Mouse (Mus musculus): ENCODE data around the gene Pafah1b1. TPM values are rescaled to one million over a fixed set of nuclear protein-coding genes. Genes with fewer than 3 reads are reported as not detected.

Pafah1b1 gene
- polyA plus RNA-seq, 2 experiments = 57.6 to 68.1 TPM

DNA sequence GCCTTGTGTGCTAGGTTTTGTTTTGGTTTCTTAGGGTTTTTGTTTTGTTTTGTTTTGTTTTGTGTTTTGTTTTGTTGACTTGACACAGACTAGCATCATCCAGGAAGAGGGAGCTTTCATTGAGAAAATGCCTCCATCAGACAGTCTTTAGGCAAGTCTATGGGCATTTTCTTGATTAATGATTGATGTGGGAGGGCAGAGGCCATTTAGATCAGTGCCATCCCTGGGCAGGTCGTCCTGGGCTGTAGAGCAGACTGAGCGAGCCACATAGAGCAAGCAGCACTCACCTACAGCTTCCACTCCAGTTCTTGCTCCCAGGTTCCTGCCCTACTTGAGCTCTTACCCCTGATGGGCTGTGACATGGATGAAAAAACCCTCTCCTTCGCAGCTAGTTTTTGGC is 13.4 kb upstream of the Pafah1b1 start:
- TF ChIP-seq POLR2A (IDR thresholded peaks at IDR 0.05; ENCODE audit: borderline replicate concordance, extremely low read depth, insufficient read depth, insufficient read length) = no peak
- Histone ChIP-seq H3K9me3 (ENCODE audit: control insufficient read depth, low read length) (no peaks in the 10 kb centered on the region), H3K27me3 (ENCODE audit: control insufficient read depth, insufficient read depth, low read length) (no peaks in the 10 kb centered on the region), H3K36me3 (ENCODE audit: control insufficient read depth, insufficient read depth, low read length) (no peaks in the 10 kb centered on the region), H3K4me2 (replicated peaks; ENCODE audit: low read depth, low read length, severe bottlenecking) (no peak overlapping the region), H3K9ac (ENCODE audit: low read depth, low read length, severe bottlenecking) (no peak overlapping the region), H3K27ac (replicated peaks; ENCODE audit: low read depth, low read length) (no peak overlapping the region), H3K4me3 (replicated peaks; ENCODE audit: low read length) (no peak overlapping the region), H3K4me1 (ENCODE audit: control insufficient read depth, insufficient read depth, low read length) (no peaks in the 10 kb centered on the region)
- DNase-seq (ENCODE audit: low spot score) = no peak
- WGBS = 63% methylated on average over 3 of the region's 3 CpGs
- ATAC-seq (ENCODE audit: low FRiP score, low read depth) = no peak

DNA sequence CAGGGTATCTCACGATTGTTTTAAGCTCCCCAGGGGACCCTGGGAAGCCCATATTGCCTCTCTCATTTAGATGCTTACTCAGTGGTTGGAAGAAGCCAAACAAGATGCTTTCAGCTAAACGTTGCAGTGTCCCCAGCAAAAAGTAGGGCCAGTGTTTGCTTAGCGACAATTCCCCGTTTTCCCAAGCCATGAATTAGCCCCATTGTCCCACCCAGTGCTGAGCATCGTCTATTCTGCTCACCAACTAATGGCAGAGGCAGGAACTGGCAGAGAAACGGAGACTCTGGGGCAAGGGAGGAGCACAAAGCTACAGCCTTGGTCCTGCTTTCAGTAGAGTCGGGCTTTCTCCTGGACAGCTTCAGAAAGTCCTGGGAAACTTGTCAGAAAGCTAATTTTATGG is 10.4 kb upstream of the Pafah1b1 start:
- TF ChIP-seq POLR2A (IDR thresholded peaks at IDR 0.05; ENCODE audit: borderline replicate concordance, extremely low read depth, insufficient read depth, insufficient read length) = no peak
- Histone ChIP-seq H3K4me2 (replicated peaks; ENCODE audit: low read depth, low read length, severe bottlenecking) (no peak overlapping the region), H3K4me1 (ENCODE audit: control insufficient read depth, insufficient read depth, low read length) (no peaks in the 10 kb centered on the region), H3K27ac (replicated peaks; ENCODE audit: low read depth, low read length) (no peak overlapping the region), H3K9me3 (ENCODE audit: control insufficient read depth, low read length) (no peaks in the 10 kb centered on the region), H3K4me3 (replicated peaks; ENCODE audit: low read length) (no peak overlapping the region), H3K9ac (ENCODE audit: low read depth, low read length, severe bottlenecking) (no peak overlapping the region), H3K36me3 (ENCODE audit: control insufficient read depth, insufficient read depth, low read length) (no peaks in the 10 kb centered on the region), H3K27me3 (ENCODE audit: control insufficient read depth, insufficient read depth, low read length) (no peaks in the 10 kb centered on the region)
- WGBS = 33% methylated on average over 7 of the region's 7 CpGs
- no peak for ATAC-seq (ENCODE audit: low FRiP score, low read depth)
- DNase-seq (ENCODE audit: low spot score) = no peak

DNA sequence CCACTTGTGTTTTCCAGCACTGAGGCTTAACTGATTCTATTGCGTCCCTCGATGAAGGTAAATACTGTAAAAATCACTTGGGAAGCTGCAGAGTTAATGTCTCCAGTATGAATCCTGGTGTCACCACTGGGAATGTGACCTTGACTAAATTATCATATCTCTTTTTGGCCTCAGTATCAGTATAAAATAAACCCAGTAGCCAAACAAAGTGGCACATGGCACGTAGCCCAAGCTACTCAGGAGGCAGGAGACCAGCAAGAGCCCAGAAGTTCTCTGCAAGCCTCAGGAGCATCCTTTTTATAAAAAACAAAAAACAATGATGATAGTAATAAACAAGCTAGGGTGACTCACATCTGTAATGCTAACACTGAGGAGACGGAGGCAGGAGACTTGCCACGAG is 711 bp upstream of the Pafah1b1 start:
- 77% methylated on average over 5 of the region's 5 CpGs for WGBS
- H3K36me3 ChIP-seq (ENCODE audit: control insufficient read depth, insufficient read depth, low read length) = no peaks in the 10 kb centered on the region
- H3K4me3 ChIP-seq (replicated peaks; ENCODE audit: low read length) = peak overlapping the region; percentile 70; the same call in 1 of the 2 replicates
- no peak for DNase-seq (ENCODE audit: low spot score)
- no peak for ATAC-seq (ENCODE audit: low FRiP score, low read depth)
- H3K9ac ChIP-seq (ENCODE audit: low read depth, low read length, severe bottlenecking) = no peak overlapping the region
- 0 out of 2 replicates have a peak overlapping the region, but pooled peaks have one; percentile 86 for H3K4me2 ChIP-seq (replicated peaks; ENCODE audit: low read depth, low read length, severe bottlenecking)
- H3K9me3 ChIP-seq (ENCODE audit: control insufficient read depth, low read length) = no peaks in the 10 kb centered on the region
- no peaks in the 10 kb centered on the region for H3K27me3 ChIP-seq (ENCODE audit: control insufficient read depth, insufficient read depth, low read length)
- no peak for TF ChIP-seq POLR2A (IDR thresholded peaks at IDR 0.05; ENCODE audit: borderline replicate concordance, extremely low read depth, insufficient read depth, insufficient read length)
- H3K27ac ChIP-seq (replicated peaks; ENCODE audit: low read depth, low read length) = no peak overlapping the region
- peaks cover 17% of the 10 kb centered on the region for H3K4me1 ChIP-seq (ENCODE audit: control insufficient read depth, insufficient read depth, low read length)

DNA sequence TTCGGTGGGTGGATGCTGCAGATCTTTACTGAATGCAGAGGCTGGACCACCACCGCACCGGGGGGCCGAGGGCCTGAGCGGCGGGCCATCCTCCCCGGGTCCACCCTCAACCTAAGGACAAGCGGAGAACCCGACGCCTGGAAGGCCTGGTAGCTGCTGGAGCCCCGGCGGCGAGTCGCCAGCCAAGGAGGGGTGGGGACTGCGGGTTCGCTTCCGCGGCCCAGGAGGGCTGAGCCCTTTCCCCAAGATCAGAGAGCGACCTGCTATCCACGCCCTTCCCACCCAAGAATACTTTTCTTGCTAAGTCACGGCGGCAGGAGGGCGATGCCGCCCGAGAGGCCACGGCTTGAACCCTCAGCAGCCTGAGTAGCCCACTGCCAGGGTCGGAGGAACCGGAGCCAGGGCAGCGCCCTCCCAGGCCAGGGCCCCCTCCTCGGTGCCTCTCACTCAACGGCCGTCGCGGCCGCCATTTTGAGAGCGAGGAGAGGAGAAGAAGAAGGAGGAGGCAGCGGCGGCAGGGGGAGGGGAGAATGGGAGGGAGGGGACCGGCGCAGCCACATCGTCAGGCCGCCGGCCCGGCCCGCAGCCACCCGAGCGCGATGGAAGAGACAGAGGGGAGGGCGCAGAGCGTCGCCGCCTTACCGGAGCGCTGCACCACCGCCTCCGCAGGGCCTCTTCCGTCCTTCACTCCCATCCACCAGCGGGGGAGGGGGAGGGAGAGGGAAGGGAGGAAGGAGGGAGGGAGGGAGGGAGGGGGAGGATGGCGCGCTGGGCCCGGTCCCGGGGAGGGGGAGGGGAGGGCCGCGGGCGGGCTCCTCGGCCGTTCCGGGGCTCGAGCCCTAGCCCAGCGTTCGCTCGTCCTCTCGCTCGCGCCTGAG is 874 bp downstream of the Pafah1b1 start:
- peak overlapping the region; percentile 99 for H3K27ac ChIP-seq (replicated peaks; ENCODE audit: low read depth, low read length)
- peak; percentile 84 for ATAC-seq (ENCODE audit: low FRiP score, low read depth)
- peak overlapping the region; percentile 88 for H3K9ac ChIP-seq (ENCODE audit: low read depth, low read length, severe bottlenecking)

DNA sequence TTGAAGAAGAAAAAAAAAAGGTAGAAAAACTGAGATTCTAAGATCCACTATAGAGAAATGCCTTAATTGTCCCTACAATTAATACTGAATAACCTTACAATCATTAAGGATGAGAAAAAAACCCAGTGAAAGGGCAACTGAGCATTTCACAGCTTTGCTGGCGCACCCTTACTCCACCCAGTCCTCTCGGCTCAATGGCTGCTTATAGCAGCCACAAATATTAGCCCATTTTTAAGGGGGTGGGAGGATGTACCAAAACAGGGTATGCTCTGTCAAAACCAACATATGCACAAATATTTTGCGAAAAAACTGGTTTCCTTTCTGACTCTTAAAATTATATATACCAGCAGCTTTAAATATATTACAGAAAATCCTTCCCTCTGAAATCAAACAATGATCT is 2.5 kb downstream of the Pafah1b1 start:
- H3K36me3 ChIP-seq (ENCODE audit: control insufficient read depth, insufficient read depth, low read length) = no peaks in the 10 kb centered on the region
- peak overlapping the region; percentile 52 for H3K4me2 ChIP-seq (replicated peaks; ENCODE audit: low read depth, low read length, severe bottlenecking)
- no peaks in the 10 kb centered on the region for H3K27me3 ChIP-seq (ENCODE audit: control insufficient read depth, insufficient read depth, low read length)
- H3K9me3 ChIP-seq (ENCODE audit: control insufficient read depth, low read length) = no peaks in the 10 kb centered on the region
- no peak overlapping the region for H3K9ac ChIP-seq (ENCODE audit: low read depth, low read length, severe bottlenecking)
- no peak overlapping the region for H3K27ac ChIP-seq (replicated peaks; ENCODE audit: low read depth, low read length)
- WGBS = 50% methylated on average over 3 of the region's 3 CpGs
- H3K4me3 ChIP-seq (replicated peaks; ENCODE audit: low read length) = peak overlapping the region; percentile 20; the same call in 1 of the 2 replicates
- no peak for ATAC-seq (ENCODE audit: low FRiP score, low read depth)
- H3K4me1 ChIP-seq (ENCODE audit: control insufficient read depth, insufficient read depth, low read length) = peaks cover 17% of the 10 kb centered on the region
- no peak for TF ChIP-seq POLR2A (IDR thresholded peaks at IDR 0.05; ENCODE audit: borderline replicate concordance, extremely low read depth, insufficient read depth, insufficient read length)
- DNase-seq (ENCODE audit: low spot score) = no peak

More for the DNA sequence above, 874 bp downstream of the Pafah1b1 start:
- Histone ChIP-seq H3K4me3 (replicated peaks; ENCODE audit: low read length) (peak overlapping the region; percentile 70), H3K9me3 (ENCODE audit: control insufficient read depth, low read length) (no peaks in the 10 kb centered on the region), H3K27me3 (ENCODE audit: control insufficient read depth, insufficient read depth, low read length) (no peaks in the 10 kb centered on the region), H3K4me2 (replicated peaks; ENCODE audit: low read depth, low read length, severe bottlenecking) (peak overlapping the region; percentile 86), H3K4me1 (ENCODE audit: control insufficient read depth, insufficient read depth, low read length) (peaks cover 17% of the 10 kb centered on the region), H3K36me3 (ENCODE audit: control insufficient read depth, insufficient read depth, low read length) (no peaks in the 10 kb centered on the region)
- 0% methylated on average over 36 of the region's 75 CpGs for WGBS
- TF ChIP-seq POLR2A (IDR thresholded peaks at IDR 0.05; ENCODE audit: borderline replicate concordance, extremely low read depth, insufficient read depth, insufficient read length) = 0 out of 2 replicates have a peak, but pooled peaks have one; percentile 85
- peak; percentile 86 for DNase-seq (ENCODE audit: low spot score)
